Mouse (Mus musculus) forebrain, embryonic 14.5 days (tissue): Measurements from ENCODE around the gene Atp13a1. TPM values are rescaled to one million over a fixed set of nuclear protein-coding genes. Genes with fewer than 3 reads are reported as not detected.

Experiments used
- ATAC-seq: fragments of 200-750 bp; cut with Nextera tagmentation; 2 replicates; pipeline ENCODE4 v1.8.0; 2017; ENCODE audit warnings: mild to moderate bottlenecking, moderate library complexity
- DNase-seq: peaks from one replicate; pipeline ENCODE4 v3.0.0-alpha.2; 2015; ENCODE audit warnings: low spot score
- H3K27ac ChIP-seq: fragments of 300-500 bp; sonication (generic); 2 replicates; pipeline ENCODE4 v1.5.1; 2014; ENCODE audit warnings: low read depth, mild to moderate bottlenecking, control low read depth, low read length, moderate library complexity
- H3K27me3 ChIP-seq: fragments of 300-500 bp; sonication (generic); replicated peaks from 2 replicates; pipeline ENCODE4 v1.6.1; 2014; ENCODE audit warnings: low read length, control low read depth, mixed read lengths; ENCODE audit not compliant: control insufficient read depth, insufficient read depth
- H3K36me3 ChIP-seq: fragments of 300-500 bp; sonication (generic); 2 replicates; pipeline ENCODE4 v1.6.1; 2014; ENCODE audit warnings: low read length, control low read depth; ENCODE audit not compliant: control insufficient read depth, insufficient read depth
- H3K4me1 ChIP-seq: fragments of 300-500 bp; sonication (generic); 2 replicates; pipeline ENCODE4 v1.6.1; 2014; ENCODE audit warnings: antibody characterized with exemption, low read length, control low read depth; ENCODE audit not compliant: control insufficient read depth, insufficient read depth
- H3K4me2 ChIP-seq: fragments of 300-500 bp; sonication (generic); 2 replicates; pipeline ENCODE4 v1.6.1; 2014; ENCODE audit warnings: mild to moderate bottlenecking, control low read depth, low read length
- H3K4me3 ChIP-seq: fragments of 300-500 bp; sonication (generic); 2 replicates; pipeline ENCODE4 v1.5.1; 2014; ENCODE audit warnings: low read depth, low read length, control low read depth
- H3K9ac ChIP-seq: fragments of 300-500 bp; sonication (generic); 2 replicates; pipeline ENCODE4 v1.6.1; 2014; ENCODE audit warnings: mild to moderate bottlenecking, low read length, control low read depth, moderate library complexity
- H3K9me3 ChIP-seq: fragments of 300-500 bp; sonication (generic); replicated peaks from 2 replicates; pipeline ENCODE4 v1.6.1; 2016; ENCODE audit warnings: low read length, control low read depth, mixed read lengths; ENCODE audit not compliant: control insufficient read depth
- WGBS: fragments of 180-500 bp; shearing (Covaris S2); extraction: QIAGEN DNeasy Blood & Tissue Kit; methylation state at CpG from one replicate; pipeline ENCODE4 v1.1.7; 2014; 5-methylcytosine and 5-hydroxymethylcytosine counted together
- polyA plus RNA-seq: library from polyadenylated mRNA; unstranded; fragments of >200 nt; fragmentation: Nextera tagmentation; extraction: Ambion mirVana; gene quantifications from 2 replicates; pipeline ENCODE4 v1.2.1, GENCODE M21; 2014

Gene Atp13a1
- polyA plus RNA-seq, 1 experiment from 2014 or later: 31.4 TPM

GRCm38 (mm10) chr8:69805086-69805485 is 14.1 kb downstream of the Atp13a1 start:
- Histone ChIP-seq H3K4me1 (no peaks in the 10 kb centered on the region), H3K4me2 (no peak overlapping the region), H3K36me3 (peaks cover 79% of the 10 kb centered on the region), H3K27ac (no peak overlapping the region), H3K9me3 (no peaks in the 10 kb centered on the region), H3K4me3 (no peak overlapping the region), H3K9ac (no peak overlapping the region), H3K27me3 (no peaks in the 10 kb centered on the region)
- DNase-seq (no peak), ATAC-seq (no peak)
- 94% methylated on average over 10 of the region's 10 CpGs for WGBS

- Histone ChIP-seq H3K27me3 (no peaks in the 10 kb centered on the region), H3K9me3 (no peaks in the 10 kb centered on the region), H3K4me3 (no peak overlapping the region), H3K27ac (no peak overlapping the region), H3K36me3 (peaks cover 75% of the 10 kb centered on the region), H3K9ac (no peak overlapping the region), H3K4me1 (no peaks in the 10 kb centered on the region), H3K4me2 (no peak overlapping the region)
- ATAC-seq: no peak
- WGBS: 95% methylated on average over 9 of the region's 9 CpGs
- DNase-seq: no peak
These were observed 14.5 kb downstream of the Atp13a1 start for GRCm38 (mm10) chr8:69805491-69805890.

GRCm38 (mm10) chr8:69807236-69807635 is 16.3 kb downstream of the Atp13a1 start:
- Histone ChIP-seq H3K27me3 (no peaks in the 10 kb centered on the region), H3K27ac (no peak overlapping the region), H3K9me3 (no peaks in the 10 kb centered on the region), H3K4me3 (no peak overlapping the region), H3K36me3 (peaks cover 67% of the 10 kb centered on the region), H3K9ac (no peak overlapping the region), H3K4me1 (no peaks in the 10 kb centered on the region), H3K4me2 (no peak overlapping the region)
- DNase-seq (no peak), ATAC-seq (no peak)
- WGBS: 94% methylated on average over 5 of the region's 5 CpGs

- no peaks in the 10 kb centered on the region for H3K4me1 ChIP-seq
- DNase-seq (peak; percentile 72), ATAC-seq (peak; percentile 76)
- no peaks in the 10 kb centered on the region for H3K27me3 ChIP-seq
- H3K9ac ChIP-seq: peak within 1 kb of the TSS; percentile 57
- H3K4me2 ChIP-seq: peak within 1 kb of the TSS; percentile 60
- peaks cover 62% of the 10 kb centered on the region for H3K36me3 ChIP-seq
- 6% methylated on average over 26 of the region's 28 CpGs for WGBS
- H3K9me3 ChIP-seq: no peaks in the 10 kb centered on the region
- H3K4me3 ChIP-seq: peak within 1 kb of the TSS; percentile 43
- peak within 1 kb of the TSS; percentile 45; the same call in 1 of the 2 replicates for H3K27ac ChIP-seq
These were observed 17.3 kb downstream of the Atp13a1 start, which contains the start of gene Gmip for GRCm38 (mm10) chr8:69808094-69808863. Gene Gmip (plus strand): TSS chr8:69808679.

- H3K4me2 ChIP-seq: peak overlapping the region; percentile 60
- H3K4me1 ChIP-seq: no peaks in the 10 kb centered on the region
- WGBS: 3% methylated on average over 23 of the region's 23 CpGs
- peak overlapping the region; percentile 43 for H3K4me3 ChIP-seq
- peaks cover 61% of the 10 kb centered on the region for H3K36me3 ChIP-seq
- DNase-seq: peak; percentile 72
- ATAC-seq: peak; percentile 80
- H3K9me3 ChIP-seq: no peaks in the 10 kb centered on the region
- no peaks in the 10 kb centered on the region for H3K27me3 ChIP-seq
- peak overlapping the region; percentile 57 for H3K9ac ChIP-seq
- H3K27ac ChIP-seq: peak overlapping the region; percentile 45; the same call in 1 of the 2 replicates
These were observed 18.0 kb downstream of the Atp13a1 start for GRCm38 (mm10) chr8:69808864-69809403.

- H3K27ac ChIP-seq: no peak overlapping the region; the same call in 1 of the 2 replicates
- 69% methylated on average over 3 of the region's 3 CpGs for WGBS
- DNase-seq (no peak), ATAC-seq (no peak)
- no peaks in the 10 kb centered on the region for H3K4me1 ChIP-seq
- peak overlapping the region; percentile 60 for H3K4me2 ChIP-seq
- no peaks in the 10 kb centered on the region for H3K9me3 ChIP-seq
- H3K27me3 ChIP-seq: no peaks in the 10 kb centered on the region
- 0 out of 2 replicates have a peak overlapping the region, but pooled peaks have one; percentile 14 for H3K9ac ChIP-seq
- peaks cover 62% of the 10 kb centered on the region for H3K36me3 ChIP-seq
- peak overlapping the region; percentile 43; the same call in 1 of the 2 replicates for H3K4me3 ChIP-seq
These were observed 18.9 kb downstream of the Atp13a1 start for GRCm38 (mm10) chr8:69809820-69810219.

- ATAC-seq (no peak), DNase-seq (no peak)
- Histone ChIP-seq H3K27me3 (no peaks in the 10 kb centered on the region), H3K9ac (no peak overlapping the region), H3K4me2 (no peak overlapping the region), H3K4me1 (no peaks in the 10 kb centered on the region), H3K9me3 (no peaks in the 10 kb centered on the region), H3K36me3 (peaks cover 59% of the 10 kb centered on the region), H3K27ac (no peak overlapping the region), H3K4me3 (no peak overlapping the region)
- whole genome bisulfite sequencing: 88% methylated on average over 2 of the region's 2 CpGs
These were observed 23.9 kb downstream of the Atp13a1 start for GRCm38 (mm10) chr8:69814881-69815280.

GRCm38 (mm10) chr8:69815396-69815795 is 24.4 kb downstream of the Atp13a1 start:
- DNase-seq: no peak
- no peak overlapping the region for H3K27ac ChIP-seq
- H3K4me2 ChIP-seq: no peak overlapping the region
- ATAC-seq: no peak
- H3K9me3 ChIP-seq: no peaks in the 10 kb centered on the region
- no peaks in the 10 kb centered on the region for H3K27me3 ChIP-seq
- no peaks in the 10 kb centered on the region for H3K4me1 ChIP-seq
- H3K9ac ChIP-seq: no peak overlapping the region
- WGBS: 96% methylated on average over 4 of the region's 4 CpGs
- H3K36me3 ChIP-seq: peaks cover 59% of the 10 kb centered on the region
- no peak overlapping the region for H3K4me3 ChIP-seq

GRCm38 (mm10) chr8:69820466-69820865 is 29.5 kb downstream of the Atp13a1 start:
- no peak overlapping the region for H3K4me3 ChIP-seq
- ATAC-seq (no peak), DNase-seq (no peak)
- peaks cover 33% of the 10 kb centered on the region for H3K36me3 ChIP-seq
- H3K9me3 ChIP-seq: no peaks in the 10 kb centered on the region
- H3K4me2 ChIP-seq: no peak overlapping the region
- WGBS: 93% methylated on average over 9 of the region's 9 CpGs
- H3K4me1 ChIP-seq: peaks cover 21% of the 10 kb centered on the region
- H3K27me3 ChIP-seq: no peaks in the 10 kb centered on the region
- no peak overlapping the region for H3K9ac ChIP-seq
- H3K27ac ChIP-seq: no peak overlapping the region
